Mouse (Mus musculus) lung, postnatal 36 days (tissue): Measurements from ENCODE around the gene Zfp53.

ENCODE experiments used
- DNase-seq: peaks from one replicate; pipeline ENCODE4 v3.0.0; 2022; ENCODE audit warnings: mixed read lengths

Zfp53 gene

GRCm38 (mm10) chr17:21530645-21531330 lies 42.0 kb downstream of the Zfp53 start:
- no peak for DNase-seq

GRCm38 (mm10) chr17:21531621-21532020 lies 42.8 kb downstream of the Zfp53 start:
- peak; percentile 15 for DNase-seq

- DNase-seq, result peak; percentile 86
These were observed 43.5 kb downstream of the Zfp53 start for GRCm38 (mm10) chr17:21532101-21532951.

GRCm38 (mm10) chr17:21533961-21534360 lies 45.2 kb downstream of the Zfp53 start:
- no peak for DNase-seq

GRCm38 (mm10) chr17:21534460-21535095 lies 45.8 kb downstream of the Zfp53 start:
- peak; percentile 94 for DNase-seq

GRCm38 (mm10) chr17:21535096-21536001 lies 46.6 kb downstream of the Zfp53 start, which contains the start of gene Zfp52:
TSS of gene Zfp52 (plus strand) at chr17:21535539.
- peak; percentile 84 for DNase-seq

- peak; percentile 12 for DNase-seq
These were observed 47.3 kb downstream of the Zfp53 start for GRCm38 (mm10) chr17:21536096-21536495.

- peak; percentile 32 for DNase-seq
These were observed 47.9 kb downstream of the Zfp53 start for GRCm38 (mm10) chr17:21536676-21537075.

- no peak for DNase-seq
These were observed 69.0 kb downstream of the Zfp53 start for GRCm38 (mm10) chr17:21557831-21558230.
